ENCODE assay signal across 16 mouse cellular contexts in genomic region chr14:91498449-91498848, GRCm38 (mm10).
DNase-seq lines count a peak whose midpoint lies in the region; TF ChIP-seq lines count a peak whose summit lies in the region.
"Had no signal": no experiment of that assay in that cellular context is flagged by ENCODE, and none has a peak within 500 bp of the region (broad histone marks: within the 10 kb centered on the region; RNA-seq: fewer than 3 reads in every experiment).

No protein-coding gene starts in this region.

- TF ChIP-seq POLR2A in cerebellum, adult 2 months (IDR thresholded peaks at IDR 0.05; ENCODE audit: borderline replicate concordance, insufficient read depth, low read length): no peak

- 0% methylated on average over 1 of the region's 1 CpGs for WGBS in cerebellum, adult 2 months

- peak; percentile 27 for DNase-seq in cerebellum, adult 11 months
- DNase-seq in cerebellum, adult 2 months: peak; percentile 50 to 90
- DNase-seq in cerebellum, postnatal 10 days: peak; percentile 54 to 73
- DNase-seq in telencephalon, adult 2 months (ENCODE audit: low read depth, low spot score): peak; percentile 21
- no peak for DNase-seq in right cerebral cortex, postnatal 36 days (ENCODE audit: low spot score in 2 of 2)
- no peak for DNase-seq in adrenal gland, postnatal 10 days
- no peak for DNase-seq in frontal cortex, postnatal 10 days (ENCODE audit: low spot score in 2 of 2)
- DNase-seq: adrenal gland, adult 8-10 months; embryo, embryonic 11 days; gastrocnemius, postnatal 14 days; kidney, adult 2 months had no signal

- H3K4me1 ChIP-seq in cerebellum, adult 2 months (ENCODE audit: control insufficient read depth, insufficient read depth, low read length): no peaks in the 10 kb centered on the region
- H3K4me1 ChIP-seq: embryonic facial prominence, embryonic 12.5 days; heart, embryonic 12.5 days; hindbrain, embryonic 10.5 days; intestine, embryonic 15.5 days had no signal

- no peaks in the 10 kb centered on the region for H3K27me3 ChIP-seq in cerebellum, adult 2 months (ENCODE audit: control insufficient read depth, insufficient read depth, low read length)
- H3K27me3 ChIP-seq: embryonic facial prominence, embryonic 12.5 days; heart, embryonic 12.5 days; intestine, embryonic 15.5 days had no signal

- no peak for TF ChIP-seq CTCF in cerebellum, adult 2 months (IDR thresholded peaks at IDR 0.05; ENCODE audit: borderline replicate concordance, insufficient read depth, low read depth, low read length)

- no peak overlapping the region for H3K27ac ChIP-seq in cerebellum, adult 2 months (ENCODE audit: insufficient read depth, low read length)
- H3K27ac ChIP-seq: embryonic facial prominence, embryonic 12.5 days; hindbrain, embryonic 10.5 days; hindbrain, embryonic 14.5 days; intestine, embryonic 15.5 days had no signal

- no peak overlapping the region for H3K4me3 ChIP-seq in cerebellum, adult 2 months (replicated peaks; ENCODE audit: insufficient read depth, low read depth, low read length)
- H3K4me3 ChIP-seq: embryonic facial prominence, embryonic 12.5 days; heart, embryonic 12.5 days; hindbrain, embryonic 10.5 days; intestine, embryonic 15.5 days had no signal

Comparison
In these comparisons a context has a peak if more than half of its experiments do, and no peak if none do; other contexts are left out.
1. DNase-seq: peak in cerebellum, adult 11 months (single experiment), cerebellum, adult 2 months (2 of 2), cerebellum, postnatal 10 days (2 of 2) and telencephalon, adult 2 months (single experiment); none in right cerebral cortex, postnatal 36 days (0 of 2), adrenal gland, postnatal 10 days (single experiment) and frontal cortex, postnatal 10 days (0 of 2).